Mouse (Mus musculus): ENCODE results near the gene Nudcd2. TPM values are rescaled to one million over a fixed set of nuclear protein-coding genes. Genes with fewer than 3 reads are reported as not detected.

The Nudcd2 gene
- total and polyA plus RNA-seq, 3 experiments = 154 to 176 (median 171) TPM

- Histone ChIP-seq H3K9me3 (replicated peaks; ENCODE audit: insufficient read depth, low read length) (no peaks in the 10 kb centered on the region), H3K27ac (ENCODE audit: control insufficient read depth, low read depth, low read length) (no peak overlapping the region), H3K9ac (ENCODE audit: control insufficient read depth, low read depth, low read length, poor library complexity, severe bottlenecking) (no peak overlapping the region), H3K36me3 (ENCODE audit: control insufficient read depth in 1 of 2, insufficient read depth in 2 of 2, low read length in 2 of 2) (peaks cover 0 to 34% of the 10 kb centered on the region in 2 experiments; a peak in 2 of 4 replicates), H3K4me3 (ENCODE audit: control insufficient read depth in 1 of 2, insufficient read depth in 1 of 2, low read depth in 2 of 2, low read length in 2 of 2) (no peak overlapping the region), H3K4me1 (ENCODE audit: control insufficient read depth in 1 of 2, insufficient read depth in 2 of 2, low read length in 2 of 2) (no peaks in the 10 kb centered on the region), H3K79me2 (ENCODE audit: control insufficient read depth, insufficient read depth, low read length, poor library complexity) (0 out of 2 replicates have a peak, but pooled peaks cover 3% of the 10 kb centered on the region), H3K27me3 (ENCODE audit: control insufficient read depth in 1 of 2, insufficient read depth in 2 of 2, low read length in 2 of 2) (no peaks in the 10 kb centered on the region)
- TF ChIP-seq POLR2AphosphoS5 (IDR thresholded peaks at IDR 0.05; ENCODE audit: borderline replicate concordance, low read depth, low read length) (no peak), RCOR1 (IDR thresholded peaks at IDR 0.05; ENCODE audit: low read depth, low read length) (no peak), POLR2AphosphoS2 (IDR thresholded peaks at IDR 0.05; ENCODE audit: low read length) (peak; percentile 57), ZC3H11A (IDR thresholded peaks at IDR 0.05; ENCODE audit: low read depth, low read length) (no peak), POLR2A (IDR thresholded peaks at IDR 0.05; ENCODE audit: control insufficient read depth in 1 of 2, insufficient read depth in 1 of 2, low read depth in 1 of 2, low read length in 2 of 2, poor library complexity in 1 of 2) (peak in 1 of 2 experiments; percentile 30; a peak in 1 of 4 replicates)
- no peak for DNase-seq (ENCODE audit: low read depth, low spot score)
Measured at GRCm38 (mm10) chr11:40741605-40742262, 8.3 kb downstream of the Nudcd2 start.

GRCm38 (mm10) chr11:40744348-40744747 lies 10.9 kb downstream of the Nudcd2 start:
- no peak for TF ChIP-seq TBP (IDR thresholded peaks at IDR 0.05; ENCODE audit: low read depth, low read length)
- no peak for TF ChIP-seq GABPA (IDR thresholded peaks at IDR 0.05; ENCODE audit: low read depth, low read length)
- TF ChIP-seq TAL1 (IDR thresholded peaks at IDR 0.05; ENCODE audit: low read length) = no peak
- no peak for TF ChIP-seq MYB (IDR thresholded peaks at IDR 0.05; ENCODE audit: low read depth, low read length)
- no peak for TF ChIP-seq MAX (IDR thresholded peaks at IDR 0.05; ENCODE audit: low read length)
- TF ChIP-seq MEF2A (IDR thresholded peaks at IDR 0.05; ENCODE audit: extremely low read depth, insufficient replicate concordance, low read depth, low read length, poor library complexity, severe bottlenecking) = no peak
- Histone ChIP-seq H3K27me3 (ENCODE audit: control insufficient read depth in 1 of 2, insufficient read depth in 2 of 2, low read length in 2 of 2) (no peaks in the 10 kb centered on the region), H3K9me3 (replicated peaks; ENCODE audit: insufficient read depth, low read length) (no peaks in the 10 kb centered on the region), H3K9ac (ENCODE audit: control insufficient read depth, low read depth, low read length, poor library complexity, severe bottlenecking) (no peak overlapping the region), H3K4me1 (ENCODE audit: control insufficient read depth in 1 of 2, insufficient read depth in 2 of 2, low read length in 2 of 2) (no peaks in the 10 kb centered on the region), H3K27ac (ENCODE audit: control insufficient read depth, low read depth, low read length) (no peak overlapping the region), H3K79me2 (ENCODE audit: control insufficient read depth, insufficient read depth, low read length, poor library complexity) (no peaks in the 10 kb centered on the region), H3K4me3 (ENCODE audit: control insufficient read depth in 1 of 2, insufficient read depth in 1 of 2, low read depth in 2 of 2, low read length in 2 of 2) (no peak overlapping the region), H3K36me3 (ENCODE audit: control insufficient read depth in 1 of 2, insufficient read depth in 2 of 2, low read length in 2 of 2) (peaks cover 0 to 12% of the 10 kb centered on the region in 2 experiments; a peak in 2 of 4 replicates)
- DNase-seq (ENCODE audit: low read depth, low spot score) = no peak

GRCm38 (mm10) chr11:40746361-40746760 lies 12.9 kb downstream of the Nudcd2 start:
- no peak overlapping the region for H3K9ac ChIP-seq (ENCODE audit: control insufficient read depth, low read depth, low read length, poor library complexity, severe bottlenecking)
- no peaks in the 10 kb centered on the region for H3K27me3 ChIP-seq (ENCODE audit: control insufficient read depth in 1 of 2, insufficient read depth in 2 of 2, low read length in 2 of 2)
- no peaks in the 10 kb centered on the region for H3K9me3 ChIP-seq (replicated peaks; ENCODE audit: insufficient read depth, low read length)
- H3K36me3 ChIP-seq (ENCODE audit: control insufficient read depth in 1 of 2, insufficient read depth in 2 of 2, low read length in 2 of 2) = peaks cover 0 to 9% of the 10 kb centered on the region in 2 experiments; a peak in 2 of 4 replicates
- no peaks in the 10 kb centered on the region for H3K4me1 ChIP-seq (ENCODE audit: control insufficient read depth in 1 of 2, insufficient read depth in 2 of 2, low read length in 2 of 2)
- no peak for DNase-seq (ENCODE audit: low read depth, low spot score)
- no peak overlapping the region for H3K27ac ChIP-seq (ENCODE audit: control insufficient read depth, low read depth, low read length)
- no peak overlapping the region for H3K4me3 ChIP-seq (ENCODE audit: control insufficient read depth in 1 of 2, insufficient read depth in 1 of 2, low read depth in 2 of 2, low read length in 2 of 2)
- no peaks in the 10 kb centered on the region for H3K79me2 ChIP-seq (ENCODE audit: control insufficient read depth, insufficient read depth, low read length, poor library complexity)
- no peak for TF ChIP-seq ZC3H11A (IDR thresholded peaks at IDR 0.05; ENCODE audit: low read depth, low read length)
- TF ChIP-seq RAD21 (IDR thresholded peaks at IDR 0.05; ENCODE audit: low read depth, low read length) = no peak
- no peak for TF ChIP-seq USF1 (IDR thresholded peaks at IDR 0.05; ENCODE audit: low read depth, low read length)
- TF ChIP-seq TAL1 (IDR thresholded peaks at IDR 0.05; ENCODE audit: low read length) = no peak
- TF ChIP-seq ZKSCAN1 (IDR thresholded peaks at IDR 0.05; ENCODE audit: low read depth, low read length) = no peak
- TF ChIP-seq KAT2A (conservative IDR thresholded peaks at IDR 0.05; ENCODE audit: low read depth, low read length) = no peak

Measured in MEL (cell line).